Mouse (Mus musculus): ENCODE data around the gene Ctps.

The Ctps gene

DNA sequence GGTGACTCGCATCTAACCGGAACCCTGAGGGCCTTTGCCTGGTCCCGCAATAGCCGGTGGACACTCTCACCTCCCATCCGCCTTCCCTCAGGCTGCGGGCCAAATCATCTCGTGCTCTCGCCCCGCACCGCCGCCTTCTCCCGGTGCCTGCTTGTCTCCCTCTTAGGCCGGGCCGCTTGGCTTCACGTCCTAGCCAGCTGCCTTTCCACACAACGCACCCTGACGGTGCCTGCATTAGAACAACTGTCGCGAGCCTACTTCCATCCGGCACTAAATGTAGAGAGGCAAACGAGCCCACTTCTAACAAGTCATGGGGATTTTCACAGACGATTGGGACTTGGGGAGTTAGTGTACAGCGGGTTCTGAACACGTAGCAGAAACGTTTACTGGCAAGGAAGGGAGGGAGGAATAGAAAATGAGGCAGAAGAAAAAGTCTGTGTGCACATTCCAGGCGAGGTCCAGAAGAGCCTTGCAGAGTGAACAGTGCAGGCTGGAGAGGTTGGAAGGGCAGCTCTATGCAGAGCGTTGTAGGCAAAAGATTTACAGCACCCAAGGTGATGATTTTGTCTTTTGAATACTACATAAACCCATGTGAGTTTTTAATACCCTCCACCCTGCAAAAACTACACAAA lies 478 bp upstream of the Ctps start:
- DNase-seq, result no peak

DNA sequence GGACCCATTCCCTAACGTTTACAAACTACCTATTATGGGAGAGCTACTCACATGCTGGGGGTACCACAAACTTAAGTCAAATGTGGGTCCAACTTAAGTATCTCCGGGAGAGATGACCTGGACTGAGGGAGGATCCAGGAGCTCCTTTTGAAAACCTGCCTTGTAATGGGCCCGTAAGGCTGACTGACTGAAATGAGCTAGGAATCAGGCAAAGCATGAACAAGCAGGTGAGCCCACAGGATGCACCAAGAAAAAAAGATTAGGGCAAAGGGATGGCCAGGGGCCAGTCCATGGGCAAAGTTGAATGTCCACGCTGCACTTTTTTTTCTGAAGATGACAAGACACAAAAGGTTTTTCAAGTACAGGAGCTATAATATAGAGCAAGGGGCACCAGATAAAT lies 1.1 kb downstream of the Ctps start:
- no peak for DNase-seq

DNA sequence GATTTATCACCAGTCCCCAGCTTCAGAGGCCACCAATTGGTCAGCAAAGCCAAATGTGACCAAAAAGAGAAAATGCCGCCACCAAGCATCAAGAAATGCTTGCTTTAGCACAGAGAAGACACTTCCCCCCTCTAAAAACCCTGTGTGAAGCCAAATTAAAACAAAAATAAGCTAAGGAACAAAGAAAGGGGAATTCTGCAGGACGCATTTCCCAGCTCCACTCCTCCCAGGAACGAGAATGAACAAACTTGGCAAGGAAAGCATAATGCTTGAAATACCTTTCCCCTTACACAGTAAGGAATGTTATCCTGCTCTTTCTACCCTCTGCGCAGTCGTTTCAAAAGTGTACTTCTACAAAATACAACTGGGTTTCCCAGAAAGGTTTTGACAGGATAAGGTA lies 2.1 kb downstream of the Ctps start:
- no peak for DNase-seq

GRCm38 (mm10) chr4:120565726-120566125 lies 4.3 kb downstream of the Ctps start:
- DNase-seq, result no peak

DNA sequence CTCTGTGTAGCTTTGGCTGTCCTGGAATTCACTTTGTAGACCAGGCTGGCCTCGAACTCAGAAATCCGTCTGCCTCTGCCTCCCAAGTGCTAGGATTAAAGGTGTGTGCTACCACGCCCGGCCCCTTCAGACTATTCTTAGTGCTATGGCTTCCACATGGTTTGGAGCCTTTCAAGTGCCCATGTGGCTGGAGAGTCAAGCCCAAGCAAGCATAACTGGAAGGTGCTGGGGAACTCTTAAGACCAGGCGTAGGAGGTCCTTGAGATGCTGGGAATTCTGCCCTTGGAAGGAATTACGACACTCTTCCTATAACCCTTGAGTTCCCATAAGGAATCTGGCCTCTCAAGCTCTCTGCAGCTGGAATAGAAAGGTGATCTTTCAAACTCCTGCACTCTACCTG lies 13.5 kb downstream of the Ctps start:
- DNase-seq, result no peak

DNA sequence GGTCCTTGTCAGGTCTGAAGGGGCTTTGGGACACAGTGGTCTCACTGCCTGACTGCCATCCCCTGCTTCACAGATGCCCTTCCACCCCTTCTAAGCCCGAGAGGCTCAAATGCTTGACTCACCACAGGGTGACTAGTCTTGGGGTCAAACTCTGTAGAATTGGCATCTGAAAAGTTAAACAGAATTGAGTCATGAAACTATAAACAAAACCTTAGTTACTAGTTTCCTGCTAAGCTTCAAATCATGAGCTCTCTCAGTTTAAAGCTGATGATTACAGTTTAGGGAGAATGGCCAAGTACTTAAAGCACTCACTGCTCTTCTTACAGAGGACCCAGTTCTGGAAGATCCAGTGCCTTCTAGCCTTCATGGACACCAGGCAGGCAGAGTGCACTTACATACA lies 25.2 kb downstream of the Ctps start:
- no peak for DNase-seq

GRCm38 (mm10) chr4:120538664-120539063 lies 31.4 kb downstream of the Ctps start:
- no peak for DNase-seq

GRCm38 (mm10) chr4:120531986-120532385 lies 38.1 kb downstream of the Ctps start, which contains the start of gene Slfnl1:
Slfnl1 (plus strand) TSS chr4:120532231.
- DNase-seq, result no peak

DNA sequence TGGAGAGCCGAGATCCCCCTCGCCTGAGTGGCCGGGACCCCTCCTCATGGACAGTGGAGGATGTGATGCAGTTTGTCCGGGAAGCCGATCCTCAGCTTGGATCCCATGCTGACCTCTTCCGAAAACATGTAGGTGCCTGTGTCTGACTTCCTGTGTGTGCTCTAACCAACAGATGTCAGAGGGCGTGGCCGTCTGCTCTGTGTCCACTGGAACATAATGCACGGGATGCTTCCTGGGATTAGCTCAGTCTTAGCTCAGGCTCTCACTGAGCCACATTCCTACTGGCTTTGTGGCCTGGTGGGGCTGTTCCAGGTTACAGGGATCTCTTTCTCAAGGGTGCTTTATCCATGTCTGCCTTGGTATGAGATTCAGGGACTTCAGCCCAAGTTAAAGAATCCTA lies 41.9 kb downstream of the Ctps start:
- no peak for DNase-seq

DNA sequence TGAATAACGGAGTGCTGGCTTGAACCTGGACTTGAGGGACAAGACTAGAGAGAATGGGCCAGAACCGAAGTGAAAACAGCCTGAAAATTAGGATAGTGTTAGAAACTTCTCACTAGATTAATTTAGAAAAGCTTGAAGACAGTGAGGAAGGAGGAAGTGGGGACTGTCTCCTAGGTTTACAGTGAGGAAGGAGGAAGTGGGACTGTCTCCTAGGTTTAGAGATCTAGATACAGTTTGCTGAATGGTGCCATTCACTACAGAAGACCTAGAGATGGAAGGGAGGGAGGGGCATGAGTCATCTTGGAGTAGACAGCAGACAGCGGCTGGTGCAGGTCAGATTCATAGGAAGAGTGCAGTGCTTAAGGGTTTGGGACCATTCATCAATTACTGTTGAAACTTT lies 47.0 kb downstream of the Ctps start:
- DNase-seq, result no peak

DNA sequence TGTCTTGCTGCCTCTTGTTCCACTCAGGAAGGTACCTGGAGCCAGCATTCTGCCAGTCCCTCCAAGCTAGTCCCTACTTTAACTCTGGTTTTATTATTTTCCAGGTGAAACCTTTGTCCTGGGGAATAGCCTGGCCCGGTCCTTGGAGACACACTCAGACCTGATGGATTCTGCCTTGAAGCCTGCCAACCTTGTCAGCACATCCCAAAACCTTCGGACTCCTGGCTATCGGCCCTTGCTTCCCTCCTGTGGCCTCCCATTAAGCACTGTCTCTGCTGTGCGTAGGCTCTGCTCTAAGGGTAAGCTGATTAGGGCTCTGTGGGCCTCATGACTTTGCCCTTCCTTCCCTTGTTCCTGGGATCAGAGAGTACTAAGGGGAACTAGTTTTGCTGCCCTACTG lies 47.7 kb downstream of the Ctps start:
- DNase-seq, result no peak

DNA sequence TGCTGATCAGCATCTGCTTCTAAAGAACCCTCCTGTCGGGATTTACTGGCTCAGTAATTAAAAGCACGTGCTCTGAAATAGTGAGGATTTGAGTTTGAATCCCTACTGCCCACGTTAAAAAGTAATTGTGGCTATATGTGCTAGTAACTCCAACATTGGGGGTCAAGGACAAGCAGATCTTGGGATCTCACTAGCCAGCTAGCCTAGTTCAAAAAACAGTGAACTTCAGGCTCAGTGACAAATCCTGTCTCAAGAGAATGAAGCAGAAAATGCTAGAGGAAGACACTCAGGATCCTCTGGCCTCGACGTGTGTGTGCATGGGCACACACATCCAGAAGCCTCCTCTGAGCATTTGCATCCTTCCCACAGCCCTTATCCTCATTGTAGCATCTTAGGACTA lies 48.3 kb downstream of the Ctps start:
- DNase-seq, result no peak

- DNase-seq, result no peak
Measured at GRCm38 (mm10) chr4:120517335-120517734, 52.7 kb downstream of the Ctps start.

DNA sequence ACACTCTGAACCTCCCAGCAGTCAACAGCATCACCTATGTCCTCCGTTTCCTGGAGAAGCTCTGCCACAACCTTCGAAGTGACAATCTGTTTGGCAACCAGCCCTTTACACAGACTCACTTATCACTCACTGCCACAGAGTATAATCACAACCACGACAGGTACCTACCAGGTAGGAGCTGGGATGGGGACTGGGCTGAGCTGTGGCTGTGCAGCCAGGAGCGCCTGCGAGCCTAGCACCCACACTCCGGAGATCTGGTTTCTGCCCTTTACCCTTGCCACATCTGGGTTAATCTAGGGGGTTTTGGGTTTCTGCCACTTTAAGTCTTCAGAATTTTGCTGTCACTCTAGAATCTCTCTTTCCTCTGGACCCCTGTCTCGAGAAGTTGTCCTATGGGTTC lies 53.2 kb downstream of the Ctps start:
- no peak for DNase-seq

- DNase-seq, result no peak
Measured at GRCm38 (mm10) chr4:120516491-120516890, 53.6 kb downstream of the Ctps start.

- DNase-seq, result no peak
Measured at GRCm38 (mm10) chr4:120514366-120514765, 55.7 kb downstream of the Ctps start.

DNA sequence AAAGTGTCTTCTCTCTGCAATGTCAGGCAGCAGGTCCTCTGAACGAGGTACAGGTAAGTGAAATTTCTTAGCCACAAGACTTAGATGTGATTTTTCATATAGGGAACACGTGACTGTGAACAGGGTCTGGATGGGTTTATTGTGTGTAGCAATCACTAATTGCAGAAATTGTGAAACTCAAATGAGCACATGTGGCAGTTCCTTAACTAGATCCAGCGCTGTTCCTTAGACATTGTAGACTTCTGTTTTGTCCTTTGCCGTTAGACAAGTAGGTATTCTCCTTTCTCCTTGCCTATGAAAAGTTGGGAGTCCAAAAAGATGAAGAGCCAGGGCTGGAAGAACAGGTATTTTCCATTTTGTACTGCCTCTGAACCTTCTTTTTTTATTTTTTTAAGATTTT lies 58.9 kb downstream of the Ctps start:
- no peak for DNase-seq

DNA sequence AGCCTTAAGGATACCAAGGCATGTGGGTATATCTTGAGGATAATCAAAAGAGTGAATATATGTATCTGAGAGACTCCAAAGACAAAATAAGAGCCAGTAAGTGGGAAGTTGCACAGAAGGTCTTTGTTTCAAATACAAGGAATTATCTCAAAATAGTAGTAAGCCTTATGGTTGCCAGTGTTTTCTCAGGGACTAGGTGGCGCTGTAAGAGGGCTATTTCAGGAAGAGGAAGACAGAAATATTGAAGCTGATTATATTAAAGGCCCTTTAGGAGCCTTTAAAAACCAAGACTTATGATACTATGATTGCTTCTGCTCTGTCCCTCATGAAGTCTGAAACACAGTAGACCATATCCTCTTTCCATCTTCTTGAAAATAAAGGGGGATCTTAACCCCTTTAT lies 63.1 kb downstream of the Ctps start:
- DNase-seq, result no peak

Measured in cerebellum, adult 11-12 months (tissue).